Mouse (Mus musculus) brain, embryonic 14.5 days (tissue): ENCODE results near the gene Clpx. TPM values are rescaled to one million over a fixed set of nuclear protein-coding genes. Genes with fewer than 3 reads are reported as not detected.
A peak's percentile ranks its signal among the peaks of the same experiment; 100 is the strongest.

ENCODE experiments used
- DNase-seq: peaks from one replicate; pipeline ENCODE4 v3.0.0-alpha.2; 2011; ENCODE audit warnings: low read depth
- CTCF ChIP-seq: fragments of 200-500 bp; IDR thresholded peaks from 2 replicates; pipeline ENCODE4 v1.5.1; 2012; ENCODE audit warnings: inconsistent platforms, mild to moderate bottlenecking, moderate library complexity, borderline replicate concordance; ENCODE audit not compliant: insufficient read depth, insufficient read length; ENCODE audit errors: extremely low read depth
- POLR2A ChIP-seq: fragments of 200-500 bp; IDR thresholded peaks from 2 replicates; pipeline ENCODE4 v1.6.1; 2012; ENCODE audit warnings: mild to moderate bottlenecking, inconsistent platforms, borderline replicate concordance; ENCODE audit not compliant: poor library complexity, insufficient read depth, insufficient read length, severe bottlenecking; ENCODE audit errors: extremely low read depth
- polyA plus RNA-seq: library from polyadenylated mRNA; depleted of rRNA; stranded (reverse); fragments of >200 nt; gene quantifications from 2 replicates; pipeline ENCODE4 v1.2.3, GENCODE M21; 2012

Clpx gene
- polyA plus RNA-seq, 1 experiment: 20.1 TPM

- no peak for DNase-seq
- TF ChIP-seq CTCF: no peak
- TF ChIP-seq POLR2A: no peak
Measured at GRCm38 (mm10) chr9:65313846-65314245, 19.8 kb downstream of the Clpx start.

- DNase-seq: no peak
- TF ChIP-seq POLR2A (no peak), CTCF (no peak)
Measured at GRCm38 (mm10) chr9:65322255-65322900, 28.3 kb downstream of the Clpx start.

- DNase-seq: no peak
- TF ChIP-seq CTCF (no peak), POLR2A (no peak)
Measured at GRCm38 (mm10) chr9:65325971-65326370, 31.9 kb downstream of the Clpx start.

- DNase-seq: no peak
- TF ChIP-seq CTCF (no peak), POLR2A (no peak)
Measured at GRCm38 (mm10) chr9:65327371-65327770, 33.3 kb downstream of the Clpx start.

- no peak for DNase-seq
- TF ChIP-seq POLR2A (no peak), CTCF (no peak)
Measured at GRCm38 (mm10) chr9:65333958-65334357, 39.9 kb downstream of the Clpx start.

GRCm38 (mm10) chr9:65339146-65339545, 45.1 kb downstream of the Clpx start:
- DNase-seq: no peak
- TF ChIP-seq CTCF: no peak
- no peak for TF ChIP-seq POLR2A

- DNase-seq: no peak
- TF ChIP-seq POLR2A (no peak), CTCF (no peak)
Measured at GRCm38 (mm10) chr9:65340414-65340813, 46.4 kb downstream of the Clpx start.

- DNase-seq: peak; percentile 26
Measured at GRCm38 (mm10) chr9:65345439-65345838, 51.4 kb downstream of the Clpx start.

GRCm38 (mm10) chr9:65345854-65346475, 51.9 kb downstream of the Clpx start, which contains the start of gene Pdcd7:
TSS of gene Pdcd7 (plus strand) at chr9:65346104.
- DNase-seq: peak; percentile 99
- TF ChIP-seq CTCF (no peak), POLR2A (peak; percentile 33; the same call in 1 of the 2 replicates)

GRCm38 (mm10) chr9:65346476-65347111, 52.5 kb downstream of the Clpx start:
- TF ChIP-seq POLR2A (no peak), CTCF (no peak)
- peak; percentile 42 for DNase-seq

- TF ChIP-seq CTCF (no peak), POLR2A (no peak)
- DNase-seq: no peak
Measured at GRCm38 (mm10) chr9:65347112-65347850, 53.2 kb downstream of the Clpx start.
